Mouse (Mus musculus) ES-E14 (cell line): ENCODE measurements around the gene Steap4. TPM values are rescaled to one million over a fixed set of nuclear protein-coding genes. Genes with fewer than 3 reads are reported as not detected.
"Not testable (repeated sequence)": the region's sequence is repeated elsewhere in the genome, so short reads cannot be mapped to it uniquely, and the experiment has no call there.

Experiments used
- DNase-seq: peaks from one replicate; pipeline ENCODE4 v3.0.0-alpha.2; 2013; ENCODE audit warnings: low read depth, low spot score
- H3K27ac ChIP-seq: 2 replicates; pipeline ENCODE4 v1.5.1; 2012; ENCODE audit warnings: low read depth, mild to moderate bottlenecking, low read length, moderate library complexity, mixed read lengths; ENCODE audit not compliant: poor library complexity, insufficient read depth, severe bottlenecking
- H3K36me3 ChIP-seq: 2 replicates; pipeline ENCODE4 v1.6.1; 2012; ENCODE audit warnings: mild to moderate bottlenecking, low read length, moderate library complexity, mixed read lengths; ENCODE audit not compliant: control insufficient read depth, poor library complexity, insufficient read depth, severe bottlenecking
- H3K4me1 ChIP-seq, 2 experiments: fragments of 150-350 bp in 1 of 2; sonication (generic) in 1 of 2; 2 replicates each; pipeline ENCODE4 v1.6.1; 2012; ENCODE audit warnings: low read length in 2 of 2, mild to moderate bottlenecking in 1 of 2, mixed read lengths in 1 of 2; ENCODE audit not compliant: control insufficient read depth in 2 of 2, insufficient read depth in 2 of 2, poor library complexity in 1 of 2
- H3K4me3 ChIP-seq, 2 experiments: fragments of 150-350 bp in 1 of 2; sonication (generic) in 1 of 2; 2 replicates each; pipeline ENCODE4 v1.5.1; 2012; ENCODE audit warnings: low read length in 2 of 2, low read depth in 1 of 2, mild to moderate bottlenecking in 1 of 2, mixed read lengths in 1 of 2; ENCODE audit not compliant: insufficient read depth in 1 of 2, poor library complexity in 1 of 2, severe bottlenecking in 1 of 2
- H3K9ac ChIP-seq: 2 replicates; pipeline ENCODE4 v1.6.1; 2012; ENCODE audit warnings: low read depth, mild to moderate bottlenecking, low read length, mixed read lengths; ENCODE audit not compliant: poor library complexity, insufficient read depth, severe bottlenecking
- H3K9me3 ChIP-seq: fragments of 150-350 bp; sonication (generic); 2 replicates; pipeline ENCODE4 v1.6.1; 2012; ENCODE audit warnings: low read depth, mild to moderate bottlenecking, low read length; ENCODE audit not compliant: control insufficient read depth, insufficient read depth
- CHD2 ChIP-seq: IDR thresholded peaks from 2 replicates; pipeline ENCODE4 v1.6.1; 2014; ENCODE audit warnings: mild to moderate bottlenecking, low read depth, low read length, inconsistent platforms
- HCFC1 ChIP-seq: IDR thresholded peaks from 2 replicates; pipeline ENCODE4 v1.6.1; 2012; ENCODE audit warnings: low read length, inconsistent platforms, borderline replicate concordance; ENCODE audit not compliant: insufficient read depth
- MAFK ChIP-seq: IDR thresholded peaks from 2 replicates; pipeline ENCODE4 v1.6.1; 2014; ENCODE audit warnings: mild to moderate bottlenecking, low read depth, low read length, inconsistent platforms; ENCODE audit not compliant: insufficient read depth
- ZC3H11A ChIP-seq: IDR thresholded peaks from 2 replicates; pipeline ENCODE4 v1.6.1; 2012; ENCODE audit warnings: low read depth, mild to moderate bottlenecking, inconsistent platforms, low read length, borderline replicate concordance
- ZNF384 ChIP-seq: IDR thresholded peaks from 2 replicates; pipeline ENCODE4 v1.6.1; 2012; ENCODE audit warnings: low read depth, low read length, inconsistent platforms
- in situ Hi-C, 2 experiments: fragments of 600-800 bp; cut with MboI; formaldehyde crosslinking; loops; one replicate each; pipeline ENCODE4 v1.15.1; 2025; ENCODE audit warnings: low sequenced_read_pairs in 2 of 2, inconsistent platforms in 1 of 2; ENCODE audit not compliant: unreplicated experiment in 2 of 2
- total RNA-seq: library from RNA; depleted of rRNA; stranded (reverse); fragments of 300-350 nt; gene quantifications from 2 replicates; pipeline ENCODE4 v1.2.3, GENCODE M21; 2012

Gene Steap4
- total RNA-seq, 1 experiment: 0.67 TPM

- Histone ChIP-seq H3K9me3 (no peaks in the 10 kb centered on the region), H3K9ac (no peak overlapping the region), H3K4me1 (no peaks in the 10 kb centered on the region), H3K27ac (no peak overlapping the region), H3K4me3 (no peak overlapping the region), H3K36me3 (no peaks in the 10 kb centered on the region)
- no peak for TF ChIP-seq ZNF384
- no peak for TF ChIP-seq ZC3H11A
- no peak for TF ChIP-seq HCFC1
- TF ChIP-seq MAFK: no peak
- no peak for TF ChIP-seq CHD2
- DNase-seq: no peak
- in situ Hi-C loops: no loop called here
Measured at GRCm38 (mm10) chr5:7974522-7975197, 14.4 kb downstream of the Steap4 start.

- H3K4me3 ChIP-seq: no peak overlapping the region
- H3K4me1 ChIP-seq: no peaks in the 10 kb centered on the region
- no peak for TF ChIP-seq HCFC1
- no peak for TF ChIP-seq MAFK
- no peak for TF ChIP-seq CHD2
- no peak for TF ChIP-seq ZC3H11A
- no peak for TF ChIP-seq ZNF384
- in situ Hi-C loops: no loop called here
- no peaks in the 10 kb centered on the region for H3K9me3 ChIP-seq
- H3K9ac ChIP-seq: no peak overlapping the region
- DNase-seq: no peak
- no peaks in the 10 kb centered on the region for H3K36me3 ChIP-seq
- no peak overlapping the region for H3K27ac ChIP-seq
Measured at GRCm38 (mm10) chr5:7980586-7980985, 20.3 kb downstream of the Steap4 start.

- in situ Hi-C loops: no loop called here
- no peaks in the 10 kb centered on the region for H3K9me3 ChIP-seq
- TF ChIP-seq CHD2 (no peak), MAFK (no peak), ZNF384 (no peak), ZC3H11A (no peak), HCFC1 (no peak)
Measured at GRCm38 (mm10) chr5:7987962-7988361, 27.7 kb downstream of the Steap4 start.

GRCm38 (mm10) chr5:7988415-7988814 is 28.2 kb downstream of the Steap4 start:
- H3K4me1 ChIP-seq: no peaks in the 10 kb centered on the region
- H3K36me3 ChIP-seq: no peaks in the 10 kb centered on the region
- H3K9me3 ChIP-seq: no peaks in the 10 kb centered on the region
- no peak overlapping the region for H3K4me3 ChIP-seq
- in situ Hi-C loops: no loop called here
- TF ChIP-seq MAFK (no peak), ZNF384 (no peak), HCFC1 (no peak), ZC3H11A (no peak), CHD2 (no peak)
- DNase-seq: no peak
- H3K9ac ChIP-seq: no peak overlapping the region
- H3K27ac ChIP-seq: no peak overlapping the region

More at GRCm38 (mm10) chr5:7987962-7988361, 27.7 kb downstream of the Steap4 start:
- H3K27ac ChIP-seq: no peak overlapping the region
- no peak for DNase-seq
- no peaks in the 10 kb centered on the region for H3K4me1 ChIP-seq
- no peaks in the 10 kb centered on the region for H3K36me3 ChIP-seq
- H3K4me3 ChIP-seq: no peak overlapping the region
- no peak overlapping the region for H3K9ac ChIP-seq

- H3K27ac ChIP-seq, H3K4me1 ChIP-seq, H3K4me3 ChIP-seq, H3K9ac ChIP-seq, H3K9me3 ChIP-seq, DNase-seq, H3K36me3 ChIP-seq: not testable (repeated sequence)
- in situ Hi-C loops: loop anchor here in 1 of 2 experiments (10.0 kb wide), 1 partner anchor 397 kb away; no protein-coding TSS in a partner anchor
Measured at GRCm38 (mm10) chr5:7991631-7992030, 31.4 kb downstream of the Steap4 start.
